Mouse (Mus musculus) small intestine, adult 2 months (tissue): Measurements from ENCODE around the gene Aimp2. TPM values are rescaled to one million over a fixed set of nuclear protein-coding genes. Genes with fewer than 3 reads are reported as not detected.

Source experiments
- H3K27ac ChIP-seq: fragments of 200-500 bp; 2 replicates; pipeline ENCODE4 v1.5.1; 2012; ENCODE audit warnings: low read depth, low read length, control low read depth, inconsistent platforms; ENCODE audit not compliant: insufficient read depth
- H3K27me3 ChIP-seq: fragments of 200-500 bp; 2 replicates; pipeline ENCODE4 v1.6.1; 2012; ENCODE audit warnings: mild to moderate bottlenecking, moderate library complexity, low read length, inconsistent platforms; ENCODE audit not compliant: control insufficient read depth, insufficient read depth
- H3K36me3 ChIP-seq: fragments of 200-500 bp; 2 replicates; pipeline ENCODE4 v1.6.1; 2012; ENCODE audit warnings: mild to moderate bottlenecking, low read length, control low read depth, inconsistent platforms; ENCODE audit not compliant: control insufficient read depth, insufficient read depth
- H3K4me1 ChIP-seq: fragments of 200-500 bp; 2 replicates; pipeline ENCODE4 v1.6.1; 2012; ENCODE audit warnings: low read length, inconsistent platforms, mixed read lengths; ENCODE audit not compliant: control insufficient read depth, insufficient read depth, insufficient read length
- H3K4me3 ChIP-seq: fragments of 200-500 bp; 2 replicates; pipeline ENCODE4 v1.5.1; 2012; ENCODE audit warnings: low read depth, mild to moderate bottlenecking, control low read depth, inconsistent platforms, low read length, moderate library complexity
- CTCF ChIP-seq: fragments of 200-500 bp; IDR thresholded peaks from 2 replicates; pipeline ENCODE4 v1.5.1; 2012; ENCODE audit warnings: low read depth, mild to moderate bottlenecking, control low read depth, inconsistent platforms, low read length, moderate library complexity, mixed read lengths; ENCODE audit not compliant: insufficient replicate concordance, insufficient read length; ENCODE audit errors: extremely low read depth
- POLR2A ChIP-seq: fragments of 200-500 bp; IDR thresholded peaks from 2 replicates; pipeline ENCODE4 v1.6.1; 2012; ENCODE audit warnings: low read depth, mild to moderate bottlenecking, control low read depth, inconsistent platforms, low read length, moderate library complexity
- WGBS: fragments of 180-500 bp; shearing (Covaris S2); methylation state at CpG from one replicate; pipeline ENCODE4 v1.1.7; 2018; 5-methylcytosine and 5-hydroxymethylcytosine counted together
- polyA plus RNA-seq: library from polyadenylated mRNA; depleted of rRNA; stranded (reverse); fragments of >200 nt; gene quantifications from 2 replicates; pipeline ENCODE4 v1.2.3, GENCODE M21; 2012; rRNA removed

The Aimp2 gene
- polyA plus RNA-seq, 1 experiment, result 40.4 TPM

GRCm38 (mm10) chr5:143871547-143872169, 38.0 kb downstream of the Aimp2 start:
- H3K4me1 ChIP-seq, result no peaks in the 10 kb centered on the region
- peaks cover 37% of the 10 kb centered on the region for H3K36me3 ChIP-seq
- no peak overlapping the region for H3K27ac ChIP-seq
- WGBS, result 78% methylated on average over 11 of the region's 11 CpGs
- no peak overlapping the region for H3K4me3 ChIP-seq
- TF ChIP-seq CTCF, result no peak
- no peak for TF ChIP-seq POLR2A
- no peaks in the 10 kb centered on the region for H3K27me3 ChIP-seq

Other genes with a start within 250 kb of the Aimp2 start
- 3.2 and 8.2 TPM in 2 replicates for gene Usp42, start 177.6 kb downstream of the Aimp2 start, polyA plus RNA-seq
- gene Eif2ak1, start 92.1 kb downstream of the Aimp2 start, polyA plus RNA-seq, result 8.9 and 25.9 TPM in 2 replicates
- not detected in 2 replicates for gene Ankrd61, start 12.2 kb downstream of the Aimp2 start, polyA plus RNA-seq
- gene Pms2, start 117 bp upstream of the Aimp2 start, polyA plus RNA-seq, result 0.51 and 0.84 TPM in 2 replicates
- gene Gm42421, start 18.3 kb upstream of the Aimp2 start, polyA plus RNA-seq, result not detected in 2 replicates
- gene Rsph10b, start 23.2 kb upstream of the Aimp2 start, polyA plus RNA-seq, result 0.04 and 0.13 TPM in 2 replicates
- 1.7 and 4.0 TPM in 2 replicates for gene Ccz1, start 105.0 kb upstream of the Aimp2 start, polyA plus RNA-seq
- gene Ocm, start 116.8 kb upstream of the Aimp2 start, polyA plus RNA-seq, result 1.0 and 10.3 TPM in 2 replicates
- 17.7 and 33.7 TPM in 2 replicates for gene Lmtk2, start 190.6 kb upstream of the Aimp2 start, polyA plus RNA-seq